Mouse (Mus musculus) adrenal gland, postnatal 4 days (tissue): Measurements from ENCODE around the gene Dsn1. TPM values are rescaled to one million over a fixed set of nuclear protein-coding genes. Genes with fewer than 3 reads are reported as not detected.

ENCODE experiments used
- DNase-seq, 2 experiments: peaks; one replicate each; pipeline ENCODE4 v3.0.0; 2021 to 2022; ENCODE audit warnings: low spot score in 2 of 2, mixed read lengths in 2 of 2
- total RNA-seq, 2 experiments: library from RNA; stranded (reverse); gene quantifications; 2 replicates each; pipeline ENCODE4 v1.2.3; 2021

Gene Dsn1
- total RNA-seq, 2 experiments from 2014 or later, result 19.9 to 22.3 TPM

DNA sequence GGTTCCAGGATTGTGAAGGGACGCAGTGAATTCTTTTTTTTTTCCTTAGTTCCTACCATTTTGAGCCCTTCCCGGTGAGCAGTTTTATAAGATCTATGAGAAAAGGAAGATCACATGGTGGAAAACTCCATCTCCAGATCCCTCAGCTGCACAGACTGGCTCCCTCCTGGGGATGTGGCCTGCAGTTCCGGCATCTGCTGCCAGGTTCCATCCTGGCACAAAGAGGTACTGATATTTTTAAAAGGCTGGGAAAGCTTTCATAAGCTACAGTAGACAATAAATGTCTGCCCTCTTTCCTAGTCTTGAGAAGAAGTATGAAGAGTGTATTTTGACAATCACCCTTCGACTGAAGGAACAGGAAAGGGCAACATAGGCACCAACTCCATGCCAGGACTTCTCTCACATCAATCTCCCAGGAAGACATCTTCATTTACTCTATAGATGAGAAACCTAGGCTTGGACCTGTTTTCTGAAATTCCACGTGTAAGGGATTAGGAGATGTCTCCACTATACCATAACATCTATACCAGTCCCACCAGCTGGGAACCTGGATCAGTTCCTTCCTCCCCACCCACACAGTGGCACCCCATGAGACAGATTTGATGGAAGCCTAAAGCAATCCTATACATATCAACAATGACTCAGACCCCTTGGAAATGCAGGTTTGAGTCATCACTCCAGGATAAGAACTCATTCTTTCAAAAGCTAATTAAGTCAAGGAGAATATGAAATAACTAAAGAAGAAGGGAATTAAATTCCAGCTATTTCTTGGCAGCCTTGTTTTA is 33.4 kb downstream of the Dsn1 start:
- no peak for DNase-seq

GRCm38 (mm10) chr2:156970253-156970652 is 36.7 kb downstream of the Dsn1 start:
- no peak for DNase-seq

- DNase-seq, result no peak
Observed at GRCm38 (mm10) chr2:156968501-156968900, 38.5 kb downstream of the Dsn1 start.

- DNase-seq, result no peak
Observed at GRCm38 (mm10) chr2:156967388-156967787, 39.6 kb downstream of the Dsn1 start.

DNA sequence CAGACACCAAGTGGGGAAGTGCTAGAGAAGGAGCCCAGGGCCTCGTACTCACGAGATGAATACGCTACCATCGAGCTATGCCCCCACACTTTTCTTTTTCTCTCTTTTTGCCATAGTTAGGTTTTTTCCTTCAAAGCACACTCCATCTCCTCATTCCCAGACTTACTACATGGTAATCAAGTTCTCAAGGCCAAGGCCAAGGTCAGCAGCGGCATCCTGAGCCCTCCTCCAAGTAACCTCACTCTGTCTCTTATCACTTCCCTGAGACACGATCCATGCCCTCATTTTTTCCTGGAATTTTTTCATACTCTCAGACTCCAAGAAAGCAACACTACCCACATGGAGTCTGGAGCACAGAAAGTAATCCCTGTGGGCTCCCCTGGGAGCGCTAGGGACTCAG is 43.1 kb downstream of the Dsn1 start:
- DNase-seq, result no peak

GRCm38 (mm10) chr2:156958496-156959252 is 48.3 kb downstream of the Dsn1 start:
- no peak for DNase-seq

- DNase-seq, result no peak
Observed at GRCm38 (mm10) chr2:156957035-156957434, 49.9 kb downstream of the Dsn1 start.

DNA sequence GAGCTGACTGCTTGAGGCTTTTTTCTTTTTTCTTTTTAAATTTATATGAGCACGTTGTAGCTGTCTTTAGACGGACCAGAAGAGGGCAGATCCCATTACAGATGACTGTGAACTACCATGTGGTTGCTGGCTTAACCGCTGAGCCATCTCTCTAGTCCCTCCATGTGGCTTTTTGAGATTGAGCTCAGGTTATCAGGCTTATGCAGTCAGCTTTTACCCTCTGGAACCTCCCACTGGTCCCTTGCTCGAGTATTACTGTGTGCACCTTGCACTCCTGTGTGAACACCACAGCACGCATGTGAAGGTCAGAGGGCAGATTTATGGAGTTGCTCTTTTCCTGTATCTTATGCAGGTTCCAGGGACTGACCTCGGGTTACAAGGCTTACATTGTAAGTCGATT is 50.6 kb downstream of the Dsn1 start:
- no peak for DNase-seq

DNA sequence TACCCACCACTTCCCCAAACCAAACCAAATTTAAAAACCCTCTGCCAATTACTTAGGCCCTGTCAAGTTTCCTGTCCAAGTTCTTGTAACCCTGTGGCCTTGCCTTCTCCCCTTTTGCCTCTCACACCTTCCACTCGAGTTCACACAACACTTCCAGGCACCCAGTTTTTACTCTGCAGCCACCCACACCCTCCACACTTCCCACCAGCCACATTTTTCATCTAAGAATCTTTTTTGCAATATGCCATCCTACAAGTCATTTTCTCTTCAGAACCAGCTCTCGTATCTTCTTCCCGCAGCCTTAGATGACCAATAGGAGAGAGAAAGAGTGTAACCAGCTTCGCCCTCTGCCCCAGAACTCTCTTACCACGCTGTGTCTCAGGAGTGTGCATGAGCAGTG is 52.5 kb downstream of the Dsn1 start:
- DNase-seq, result no peak

- no peak for DNase-seq
Observed at GRCm38 (mm10) chr2:156951301-156952094, 55.5 kb downstream of the Dsn1 start.

GRCm38 (mm10) chr2:156950816-156951215 is 56.1 kb downstream of the Dsn1 start:
- DNase-seq, result no peak

Other genes with a start within 250 kb of the Dsn1 start
- 10 to 100 TPM; 82.3 to 84.4 TPM for gene Myl9, start 231.7 kb downstream of the Dsn1 start, total RNA-seq
- gene Tgif2, start 167.1 kb downstream of the Dsn1 start, total RNA-seq, result 10 to 100 TPM; 23.0 to 25.1 TPM
- 1 to 10 TPM; 4.3 to 5.2 TPM for gene 4930518I15Rik, start 149.2 kb downstream of the Dsn1 start, total RNA-seq
- 100 to 1,000 TPM; 190 to 203 TPM for gene Rab5if, start 144.0 kb downstream of the Dsn1 start, total RNA-seq
- gene Sla2, start 120.0 kb downstream of the Dsn1 start, total RNA-seq, result not detected
- gene Ndrg3, start 15.1 kb downstream of the Dsn1 start, total RNA-seq, result 10 to 100 TPM; 47.2 to 47.9 TPM
- gene Soga1, start 72.1 kb upstream of the Dsn1 start, total RNA-seq, result 10 to 100 TPM; 46.3 to 47.0 TPM
- not detected for gene Tldc2, start 79.9 kb upstream of the Dsn1 start, total RNA-seq
- 10 to 100 TPM; 30.8 to 32.6 TPM for gene Samhd1, start 128.1 kb upstream of the Dsn1 start, total RNA-seq
- 10 to 100 TPM; 18.1 to 20.3 TPM for gene Rbl1, start 197.4 kb upstream of the Dsn1 start, total RNA-seq